Mouse (Mus musculus) stomach, postnatal 0 days (tissue): ENCODE measurements around the gene Smndc1.

ENCODE experiments used
- CTCF ChIP-seq: IDR thresholded peaks from 2 replicates; pipeline ENCODE4 v1.5.1; 2016; ENCODE audit warnings: antibody characterized with exemption, low read depth, mild to moderate bottlenecking, moderate library complexity
- EP300 ChIP-seq: optimal IDR thresholded peaks from 2 replicates; pipeline ENCODE3; 2016; ENCODE audit warnings: antibody characterized with exemption

DNA sequence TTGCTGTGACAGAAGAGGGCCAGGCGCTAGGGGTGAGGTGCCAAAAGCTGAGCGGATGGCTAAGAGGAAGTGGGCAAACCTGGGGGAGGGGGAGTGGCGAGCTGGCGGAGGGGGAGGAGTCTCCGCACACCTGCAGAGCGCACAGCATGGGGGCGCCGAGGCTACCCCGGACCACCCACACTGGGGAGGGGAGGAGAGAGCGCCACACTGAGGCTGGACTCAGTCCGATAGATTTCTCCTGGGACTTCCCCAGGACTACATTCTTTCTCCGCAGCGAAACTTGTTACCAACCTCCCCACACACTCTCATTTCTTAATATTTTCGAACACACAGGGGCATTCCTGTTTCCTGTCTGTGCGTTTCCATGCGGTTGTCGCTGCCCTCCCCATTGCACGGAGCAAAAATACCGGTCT, 33.0 kb upstream of the Smndc1 start:
- TF ChIP-seq EP300 (no peak), CTCF (no peak)
